Mouse (Mus musculus) limb, embryonic 14.5 days (tissue): ENCODE data around the gene Magt1. TPM values are rescaled to one million over a fixed set of nuclear protein-coding genes. Genes with fewer than 3 reads are reported as not detected.
"Not testable (repeated sequence)": the region's sequence is repeated elsewhere in the genome, so short reads cannot be mapped to it uniquely, and the experiment has no call there.

ENCODE experiments used
- ATAC-seq: fragments of 200-750 bp; cut with Nextera tagmentation; 2 replicates; pipeline ENCODE4 v1.8.0; 2017; ENCODE audit warnings: low read depth, moderate number of reproducible peaks, moderate TSS enrichment; ENCODE audit not compliant: low FRiP score
- DNase-seq: peaks from one replicate; pipeline ENCODE4 v3.0.0-alpha.2; 2015; ENCODE audit warnings: low spot score
- H3K27ac ChIP-seq: fragments of 300-500 bp; sonication (generic); replicated peaks from 2 replicates; pipeline ENCODE4 v1.5.1; 2014; ENCODE audit warnings: low read depth, mild to moderate bottlenecking, low read length, moderate library complexity, mixed read lengths
- H3K27me3 ChIP-seq: fragments of 300-500 bp; sonication (generic); 2 replicates; pipeline ENCODE4 v1.6.1; 2014; ENCODE audit warnings: low read length, mixed read lengths; ENCODE audit not compliant: control insufficient read depth, insufficient read depth
- H3K36me3 ChIP-seq: fragments of 300-500 bp; sonication (generic); 2 replicates; pipeline ENCODE4 v1.6.1; 2014; ENCODE audit warnings: mild to moderate bottlenecking, low read length, moderate library complexity, mixed read lengths; ENCODE audit not compliant: control insufficient read depth, insufficient read depth
- H3K4me1 ChIP-seq: fragments of 300-500 bp; sonication (generic); 2 replicates; pipeline ENCODE4 v1.6.1; 2014; ENCODE audit warnings: antibody characterized with exemption, low read length, mixed read lengths; ENCODE audit not compliant: control insufficient read depth, insufficient read depth
- H3K4me2 ChIP-seq: fragments of 300-500 bp; sonication (generic); replicated peaks from 2 replicates; pipeline ENCODE4 v1.6.1; 2014; ENCODE audit warnings: low read depth, mild to moderate bottlenecking, low read length, moderate library complexity; ENCODE audit not compliant: severe bottlenecking
- H3K4me3 ChIP-seq: fragments of 300-500 bp; sonication (generic); replicated peaks from 2 replicates; pipeline ENCODE4 v1.5.1; 2014; ENCODE audit warnings: low read length
- H3K9ac ChIP-seq: fragments of 300-500 bp; sonication (generic); 2 replicates; pipeline ENCODE4 v1.6.1; 2014; ENCODE audit warnings: mild to moderate bottlenecking, low read depth, low read length, moderate library complexity; ENCODE audit not compliant: severe bottlenecking
- H3K9me3 ChIP-seq: fragments of 300-500 bp; sonication (generic); 2 replicates; pipeline ENCODE4 v1.6.1; 2016; ENCODE audit warnings: low read length; ENCODE audit not compliant: control insufficient read depth
- POLR2A ChIP-seq: fragments of 200-500 bp; IDR thresholded peaks from 2 replicates; pipeline ENCODE4 v1.8.0; 2012; ENCODE audit warnings: inconsistent platforms, mild to moderate bottlenecking, moderate library complexity, borderline replicate concordance; ENCODE audit not compliant: insufficient read depth, insufficient read length; ENCODE audit errors: extremely low read depth
- WGBS: fragments of 180-500 bp; shearing (Covaris S2); extraction: QIAGEN DNeasy Blood & Tissue Kit; methylation state at CpG from one replicate; pipeline ENCODE4 v1.1.7; 2014; 5-methylcytosine and 5-hydroxymethylcytosine counted together
- polyA plus RNA-seq, 2 experiments: library from polyadenylated mRNA; depleted of rRNA in 1 of 2; stranded (reverse) in 1 of 2; unstranded in 1 of 2; fragments of >200 nt; fragmentation: Nextera tagmentation in 1 of 2; extraction: Ambion mirVana in 1 of 2; gene quantifications; 2 replicates each; pipeline versions ENCODE4 v1.2.1 to v1.2.3; 2012 to 2014

Magt1 gene
- polyA plus RNA-seq, 2 experiments, result 26.8 to 60.1 TPM

DNA sequence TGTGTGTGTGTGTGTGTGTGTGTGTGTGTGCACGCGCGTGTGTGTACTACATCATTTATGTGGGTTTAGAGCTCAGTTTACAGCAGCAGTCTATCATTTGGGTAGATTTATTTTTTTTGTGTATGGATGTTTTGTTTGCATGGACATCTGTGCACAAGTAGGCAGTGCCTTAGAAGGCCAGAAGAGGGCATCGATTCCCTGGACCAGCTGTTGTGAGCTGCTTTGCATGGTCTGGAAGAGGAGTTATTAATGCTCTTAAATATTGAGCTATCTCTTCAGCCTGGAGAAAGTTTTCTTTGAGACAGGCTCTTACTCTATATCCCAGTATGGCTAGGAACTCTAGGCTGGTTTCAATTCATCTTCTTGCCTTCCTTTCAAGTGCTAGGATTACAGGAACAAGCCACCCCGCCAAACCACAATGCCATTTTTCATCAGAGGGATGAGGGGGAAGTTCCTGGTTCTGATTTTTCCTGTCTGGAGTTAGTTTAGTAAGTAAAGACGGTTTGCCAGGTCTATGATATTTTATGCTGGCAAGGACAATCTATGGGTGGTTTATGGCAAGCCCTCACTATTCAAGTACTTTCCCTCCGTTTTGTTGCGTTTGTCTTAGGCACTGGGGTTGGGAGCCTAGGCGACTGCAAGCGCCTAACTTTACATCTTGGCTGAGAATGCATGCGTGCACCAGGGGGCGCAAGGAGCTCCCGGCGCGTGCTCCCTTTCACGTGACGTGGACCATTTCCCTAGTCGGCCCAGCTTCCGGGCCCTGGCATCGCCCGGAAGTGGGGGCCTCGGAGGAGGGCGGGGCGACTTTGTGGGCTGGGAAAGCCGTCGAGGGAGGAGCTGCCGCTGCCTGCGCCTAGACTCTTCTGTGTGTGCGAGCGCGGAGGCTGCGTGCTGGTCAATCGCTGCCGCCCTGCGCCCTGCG is 15.0 kb upstream of the Magt1 start, which contains the start of gene Atp7a:
Gene Atp7a (plus strand): TSS at position 859 of the 925 bp plus-strand sequence.
- peaks cover 6% of the 10 kb centered on the region; the same call in 1 of the 2 replicates for H3K36me3 ChIP-seq
- H3K4me1 ChIP-seq, result no peaks in the 10 kb centered on the region
- ATAC-seq (peak; percentile 94), DNase-seq (peak; percentile 90)
- peak within 1 kb of the TSS; percentile 52 for H3K4me3 ChIP-seq
- H3K27ac ChIP-seq, result peak within 1 kb of the TSS; percentile 70; the same call in 1 of the 2 replicates
- WGBS, result 9% methylated on average over 27 of the region's 36 CpGs
- no peaks in the 10 kb centered on the region for H3K9me3 ChIP-seq
- TF ChIP-seq POLR2A, result peak; percentile 85; the same call in 1 of the 2 replicates
- H3K4me2 ChIP-seq, result peak within 1 kb of the TSS; percentile 46
- H3K9ac ChIP-seq, result peak within 1 kb of the TSS; percentile 64
- H3K27me3 ChIP-seq, result no peaks in the 10 kb centered on the region

DNA sequence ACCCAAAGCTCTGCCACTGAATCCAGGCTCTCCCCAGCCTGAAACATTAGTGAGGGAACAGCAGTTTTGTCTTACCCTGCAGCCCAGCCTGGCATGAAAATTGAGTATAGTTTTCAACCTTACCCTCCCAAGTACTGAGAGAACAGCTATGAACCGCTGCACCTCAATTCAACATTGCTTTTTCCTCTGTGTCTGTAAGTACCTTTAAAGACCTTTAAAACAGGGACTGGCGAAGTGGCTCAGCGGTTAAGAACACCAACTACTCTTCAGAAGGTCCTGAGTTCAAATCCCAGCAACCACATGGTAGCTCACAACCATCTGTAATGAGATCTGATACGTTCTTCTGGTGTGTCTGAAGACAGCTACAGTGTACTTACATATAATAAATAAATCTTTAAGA is 5.8 kb upstream of the Magt1 start:
- no peak for ATAC-seq
- H3K4me1 ChIP-seq, result no peaks in the 10 kb centered on the region
- WGBS, result 88% methylated on average over 4 of the region's 4 CpGs

DNA sequence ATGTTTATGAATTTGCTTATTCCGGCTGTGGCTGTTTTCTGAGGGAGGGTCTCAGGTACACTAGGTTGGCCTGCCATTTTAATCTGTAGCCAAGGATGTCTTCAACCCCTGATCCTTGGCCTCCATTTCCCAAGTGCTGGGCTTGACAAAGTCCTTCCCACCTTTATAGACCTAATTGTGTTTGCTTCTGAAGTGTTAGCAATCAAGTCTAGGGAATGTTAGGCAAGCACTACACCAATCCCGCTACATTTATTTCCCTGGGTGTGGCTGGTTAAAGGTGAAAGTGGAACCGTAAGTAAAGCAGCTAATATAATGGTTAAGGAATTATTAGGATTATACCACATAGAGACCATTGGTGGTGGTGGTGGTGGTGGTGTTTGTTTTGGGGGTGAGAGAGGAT is 5.4 kb upstream of the Magt1 start:
- Histone ChIP-seq H3K4me3 (peak overlapping the region; percentile 53; the same call in 1 of the 2 replicates), H3K9me3 (no peaks in the 10 kb centered on the region), H3K27me3 (no peaks in the 10 kb centered on the region), H3K4me1 (no peaks in the 10 kb centered on the region), H3K27ac (no peak overlapping the region), H3K4me2 (peak overlapping the region; percentile 43; the same call in 1 of the 2 replicates), H3K9ac (no peak overlapping the region), H3K36me3 (peaks cover 24% of the 10 kb centered on the region; the same call in 1 of the 2 replicates)
- DNase-seq (no peak), ATAC-seq (no peak)
- no peak for TF ChIP-seq POLR2A
- 81% methylated on average over 3 of the region's 3 CpGs for WGBS

More for the DNA sequence above, 5.8 kb upstream of the Magt1 start:
- Histone ChIP-seq H3K27me3 (no peaks in the 10 kb centered on the region), H3K9me3 (no peaks in the 10 kb centered on the region), H3K36me3 (peaks cover 24% of the 10 kb centered on the region; the same call in 1 of the 2 replicates), H3K27ac (no peak overlapping the region), H3K4me2 (no peak overlapping the region), H3K4me3 (no peak overlapping the region), H3K9ac (no peak overlapping the region)
- DNase-seq, result no peak
- TF ChIP-seq POLR2A, result no peak

DNA sequence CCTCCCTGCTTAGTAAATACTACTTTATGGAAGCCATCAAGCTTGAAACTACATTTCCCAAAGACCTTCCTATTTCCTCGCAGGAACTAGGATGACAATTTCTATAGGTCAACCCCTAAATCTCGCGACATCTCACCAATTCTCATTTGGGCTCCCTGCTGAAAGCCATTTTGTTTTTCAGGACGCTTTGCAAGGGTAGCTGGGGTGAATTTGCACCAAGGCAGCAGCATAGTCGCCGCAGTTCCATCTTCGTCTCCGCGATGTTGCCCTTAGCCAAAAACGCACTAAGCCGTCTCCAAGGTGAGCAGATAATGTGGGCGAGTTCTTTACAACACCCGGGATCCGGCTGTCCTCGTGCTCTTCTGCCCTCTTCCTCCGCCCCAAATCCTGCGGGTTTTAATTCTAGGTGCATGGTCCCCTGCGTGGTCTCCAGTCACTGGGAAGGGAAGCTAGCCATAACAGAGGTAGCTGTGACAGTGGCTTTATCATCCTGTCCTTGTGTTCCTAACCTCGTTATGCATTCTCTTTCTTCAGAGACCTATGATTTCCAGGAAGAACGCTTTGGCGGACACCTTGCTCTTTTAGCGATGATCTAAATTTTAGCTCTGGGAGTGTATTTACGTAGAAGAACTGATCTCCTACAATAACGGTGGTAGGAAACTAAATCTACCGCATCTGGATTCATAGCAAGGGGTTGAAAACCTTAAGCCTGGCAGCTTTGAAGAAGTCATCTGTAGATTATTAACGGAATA is 4.0 kb upstream of the Magt1 start, which contains the start of gene Cox7b:
Gene Cox7b (plus strand): TSS at position 130 of the 752 bp plus-strand sequence.
- H3K9ac ChIP-seq, result peak within 1 kb of the TSS; percentile 66
- ATAC-seq, result peak; percentile 53

DNA sequence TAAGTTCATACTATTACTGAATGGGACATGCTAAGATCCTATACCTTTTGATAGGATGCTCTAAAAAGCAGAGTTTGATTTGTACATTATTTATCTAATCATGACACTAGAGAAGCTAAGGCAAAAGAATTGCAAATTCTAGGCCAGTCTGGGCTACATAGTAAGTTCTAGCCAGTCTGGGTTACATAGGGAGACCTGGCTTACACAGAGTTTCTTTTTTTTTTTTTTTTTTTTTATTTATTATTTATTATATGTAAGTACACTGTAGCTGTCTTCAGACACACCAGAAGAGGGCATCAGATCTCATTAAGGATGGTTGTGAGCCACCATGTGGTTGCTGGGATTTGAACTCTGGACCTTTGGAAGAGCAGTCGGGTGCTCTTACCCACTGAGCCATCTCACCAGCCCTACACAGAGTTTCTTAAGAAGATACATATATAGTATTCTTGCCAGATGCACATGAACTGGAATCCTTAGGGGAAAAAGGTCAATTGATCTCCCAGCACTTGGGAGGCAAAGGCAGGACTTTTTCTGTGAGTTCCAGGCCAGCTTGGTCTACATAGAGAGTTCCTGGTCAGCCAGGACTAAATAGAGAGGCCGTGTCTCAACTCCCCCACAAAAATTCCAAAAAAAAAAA is 3.2 kb upstream of the Magt1 start:
- not testable (repeated sequence) for H3K9ac ChIP-seq, H3K4me1 ChIP-seq, H3K4me3 ChIP-seq, DNase-seq, H3K27me3 ChIP-seq, H3K27ac ChIP-seq, ATAC-seq, H3K9me3 ChIP-seq
- Histone ChIP-seq H3K4me2 (peak overlapping the region; percentile 35; the same call in 1 of the 2 replicates), H3K36me3 (peaks cover 12% of the 10 kb centered on the region; the same call in 1 of the 2 replicates)
- WGBS, result 53% methylated on average over 2 of the region's 2 CpGs

More for the DNA sequence above, 4.0 kb upstream of the Magt1 start, which contains the start of gene Cox7b:
- peak within 1 kb of the TSS; percentile 53 for H3K4me3 ChIP-seq
- peak within 1 kb of the TSS; percentile 43 for H3K4me2 ChIP-seq
- H3K27ac ChIP-seq, result peak within 1 kb of the TSS; percentile 80
- H3K4me1 ChIP-seq, result no peaks in the 10 kb centered on the region
- H3K9me3 ChIP-seq, result no peaks in the 10 kb centered on the region
- peaks cover 15% of the 10 kb centered on the region; the same call in 1 of the 2 replicates for H3K36me3 ChIP-seq
- TF ChIP-seq POLR2A, result 0 out of 2 replicates have a peak, but pooled peaks have one; percentile 38
- peak; percentile 94 for DNase-seq
- H3K27me3 ChIP-seq, result no peaks in the 10 kb centered on the region
- 19% methylated on average over 26 of the region's 26 CpGs for WGBS
